ENCODE assay signal across 24 mouse cellular contexts in the genomic region with DNA sequence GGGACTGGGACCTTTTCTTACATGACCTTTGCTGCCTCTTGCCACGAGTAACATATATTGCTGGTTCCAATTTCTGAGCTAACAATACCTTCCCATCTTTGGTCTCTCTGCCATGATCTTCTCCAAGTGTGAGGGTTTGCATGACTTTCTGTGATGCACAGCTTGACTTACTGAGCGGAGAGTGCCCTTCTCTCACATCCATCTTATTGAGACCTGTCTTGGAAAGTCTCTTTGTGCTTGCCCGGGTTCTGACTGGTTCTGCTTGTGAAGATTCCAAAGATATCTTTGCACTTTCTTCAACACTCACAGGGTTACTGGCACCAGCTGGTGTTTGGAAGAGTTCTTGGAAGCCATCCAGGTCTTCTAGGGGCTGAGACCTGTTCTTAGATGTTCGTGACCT. TPM values are rescaled to one million over a fixed set of nuclear protein-coding genes. Genes with fewer than 3 reads are reported as not detected.
DNase-seq lines count a peak whose midpoint lies in the region; ATAC-seq and TF ChIP-seq lines count a peak whose summit lies in the region.
"Had no signal": no experiment of that assay in that cellular context is flagged by ENCODE, and none has a peak within 500 bp of the region (broad histone marks: within the 10 kb centered on the region; RNA-seq: fewer than 3 reads in every experiment).

No protein-coding gene starts in this region.

- TF ChIP-seq CTCF in lung, postnatal 0 days (IDR thresholded peaks at IDR 0.05) = no peak

- H3K27ac ChIP-seq in heart, embryonic 12.5 days (ENCODE audit: poor library complexity, severe bottlenecking) = no peak overlapping the region
- H3K27ac ChIP-seq in lung, postnatal 0 days (ENCODE audit: low read length) = 0 out of 2 replicates have a peak overlapping the region, but pooled peaks have one; percentile 12
- H3K27ac ChIP-seq in midbrain, embryonic 11.5 days (ENCODE audit: low read depth, low read length) = no peak overlapping the region
- no peak overlapping the region for H3K27ac ChIP-seq in midbrain, embryonic 15.5 days
- H3K27ac ChIP-seq: embryonic facial prominence, embryonic 10.5 days; embryonic facial prominence, embryonic 12.5 days; forebrain, embryonic 13.5 days; forebrain, embryonic 15.5 days had no signal

- no peak for TF ChIP-seq EP300 in lung, postnatal 0 days (IDR thresholded peaks at IDR 0.05)

- H3K9ac ChIP-seq in heart, embryonic 12.5 days = no peak overlapping the region
- H3K9ac ChIP-seq in lung, postnatal 0 days (replicated peaks; ENCODE audit: low read depth) = no peak overlapping the region
- no peak overlapping the region for H3K9ac ChIP-seq in midbrain, embryonic 11.5 days (ENCODE audit: low read length)
- H3K9ac ChIP-seq in midbrain, embryonic 15.5 days = no peak overlapping the region
- H3K9ac ChIP-seq: embryonic facial prominence, embryonic 12.5 days; forebrain, embryonic 13.5 days; forebrain, embryonic 15.5 days had no signal

- peak; percentile 13 for DNase-seq in heart, adult 11 months
- no peak for DNase-seq in lung, postnatal 0 days (ENCODE audit: low spot score)
- no peak for DNase-seq in lung, postnatal 14 days
- DNase-seq in midbrain, embryonic 11.5 days (ENCODE audit: low spot score, missing footprints) = peak; percentile 70
- DNase-seq: adrenal gland, adult 8-10 months; adrenal gland, postnatal 14 days; adrenal gland, postnatal 36 days; B cell, adult 2 months; cerebellum, adult 11-12 months; cerebellum, adult 2 months; cerebellum, adult 9-10 months; cerebellum, postnatal 10 days; cerebellum, postnatal 25 days had no signal

- no peak overlapping the region for H3K4me3 ChIP-seq in heart, embryonic 12.5 days
- H3K4me3 ChIP-seq in lung, postnatal 0 days (ENCODE audit: low read depth, low read length) = no peak overlapping the region
- no peak overlapping the region for H3K4me3 ChIP-seq in midbrain, embryonic 11.5 days (ENCODE audit: low read depth, low read length)
- H3K4me3 ChIP-seq in midbrain, embryonic 15.5 days = no peak overlapping the region
- H3K4me3 ChIP-seq: embryonic facial prominence, embryonic 10.5 days; embryonic facial prominence, embryonic 12.5 days; forebrain, embryonic 13.5 days; forebrain, embryonic 15.5 days had no signal

- peaks cover 6% of the 10 kb centered on the region; the same call in 1 of the 2 replicates for H3K4me1 ChIP-seq in heart, embryonic 12.5 days (replicated peaks)
- no peaks in the 10 kb centered on the region; the same call in 1 of the 2 replicates for H3K4me1 ChIP-seq in lung, postnatal 0 days (ENCODE audit: insufficient read depth, low read depth, low read length)
- no peaks in the 10 kb centered on the region for H3K4me1 ChIP-seq in midbrain, embryonic 11.5 days (ENCODE audit: control insufficient read depth, insufficient read depth, low read length)
- no peaks in the 10 kb centered on the region for H3K4me1 ChIP-seq in midbrain, embryonic 15.5 days
- H3K4me1 ChIP-seq: embryonic facial prominence, embryonic 10.5 days; embryonic facial prominence, embryonic 12.5 days; forebrain, embryonic 13.5 days; forebrain, embryonic 15.5 days had no signal

- no peaks in the 10 kb centered on the region for H3K9me3 ChIP-seq in heart, embryonic 12.5 days (replicated peaks)
- H3K9me3 ChIP-seq in lung, postnatal 0 days (ENCODE audit: low read length) = no peaks in the 10 kb centered on the region
- H3K9me3 ChIP-seq in midbrain, embryonic 11.5 days (ENCODE audit: control insufficient read depth, low read length) = no peaks in the 10 kb centered on the region
- H3K9me3 ChIP-seq in midbrain, embryonic 15.5 days = no peaks in the 10 kb centered on the region
- H3K9me3 ChIP-seq: embryonic facial prominence, embryonic 10.5 days; embryonic facial prominence, embryonic 12.5 days; forebrain, embryonic 13.5 days; forebrain, embryonic 15.5 days; G1E had no signal

- WGBS in heart, embryonic 12.5 days = 83% methylated on average over 4 of the region's 4 CpGs
- 73% methylated on average over 4 of the region's 4 CpGs for WGBS in lung, postnatal 0 days
- whole genome bisulfite sequencing in midbrain, embryonic 11.5 days = 90% methylated on average over 4 of the region's 4 CpGs
- WGBS in midbrain, embryonic 15.5 days = 94% methylated on average over 4 of the region's 4 CpGs

- ATAC-seq in heart, embryonic 12.5 days (ENCODE audit: insufficient number of reproducible peaks, low FRiP score) = no peak
- no peak; the same call in 1 of the 2 replicates for ATAC-seq in lung, postnatal 0 days
- ATAC-seq in midbrain, embryonic 11.5 days (ENCODE audit: low FRiP score) = no peak
- ATAC-seq in midbrain, embryonic 15.5 days (replicated peaks) = no peak
- ATAC-seq: activated CD4-positive, CD25-positive, alpha-beta regulatory T cell, adult 4 months; CD4-positive, CD25-positive, alpha-beta regulatory T cell, adult 4 months; forebrain, embryonic 13.5 days; forebrain, embryonic 15.5 days; Patski had no signal

- H3K36me3 ChIP-seq in heart, embryonic 12.5 days = peaks cover 96% of the 10 kb centered on the region
- H3K36me3 ChIP-seq in lung, postnatal 0 days (ENCODE audit: insufficient read depth, low read length) = no peaks in the 10 kb centered on the region
- H3K36me3 ChIP-seq in midbrain, embryonic 11.5 days (ENCODE audit: control insufficient read depth, insufficient read depth, low read length) = peaks cover 59% of the 10 kb centered on the region
- no peaks in the 10 kb centered on the region for H3K36me3 ChIP-seq in midbrain, embryonic 15.5 days (replicated peaks)

- no peaks in the 10 kb centered on the region for H3K27me3 ChIP-seq in heart, embryonic 12.5 days (replicated peaks)
- no peaks in the 10 kb centered on the region for H3K27me3 ChIP-seq in lung, postnatal 0 days (replicated peaks; ENCODE audit: insufficient read depth, low read length)
- no peaks in the 10 kb centered on the region for H3K27me3 ChIP-seq in midbrain, embryonic 11.5 days (ENCODE audit: control insufficient read depth, insufficient read depth, low read length)
- H3K27me3 ChIP-seq in midbrain, embryonic 15.5 days (replicated peaks) = no peaks in the 10 kb centered on the region
- H3K27me3 ChIP-seq: CH12.LX; embryonic facial prominence, embryonic 12.5 days; forebrain, embryonic 13.5 days; forebrain, embryonic 15.5 days; Patski had no signal

- H3K4me2 ChIP-seq in heart, embryonic 12.5 days = no peak overlapping the region
- H3K4me2 ChIP-seq in lung, postnatal 0 days (replicated peaks; ENCODE audit: low read depth, low read length) = no peak overlapping the region
- H3K4me2 ChIP-seq in midbrain, embryonic 11.5 days = no peak overlapping the region
- H3K4me2 ChIP-seq in midbrain, embryonic 15.5 days = no peak overlapping the region
- H3K4me2 ChIP-seq: embryonic facial prominence, embryonic 12.5 days; forebrain, embryonic 13.5 days; forebrain, embryonic 15.5 days had no signal

RNA-seq across cellular contexts. Expression of a gene that starts 20.0 kb away (rescaled TPM):
- 39.2 and 42.6 TPM in 2 replicates for polyA plus RNA-seq in heart, embryonic 12.5 days (2016; fragmentation: Nextera tagmentation; extraction: Ambion mirVana)
- 2.8 and 4.7 TPM in 2 replicates for polyA plus RNA-seq in lung, postnatal 0 days (2015; fragmentation: Nextera tagmentation; extraction: Ambion mirVana)
- 62.2 and 64.4 TPM in 2 replicates for polyA plus RNA-seq in midbrain, embryonic 11.5 days (2014; fragmentation: Nextera tagmentation; extraction: Ambion mirVana)
- polyA plus RNA-seq in midbrain, embryonic 15.5 days (2015; fragmentation: Nextera tagmentation; extraction: Ambion mirVana) = 6.0 and 6.5 TPM in 2 replicates

Comparison
In these comparisons a context has a peak if more than half of its experiments do, and no peak if none do; other contexts are left out.
1. DNase-seq: peak in heart, adult 11 months (single experiment) and midbrain, embryonic 11.5 days (single experiment); none in lung, postnatal 0 days (single experiment) and lung, postnatal 14 days (single experiment).